Mouse (Mus musculus) intestine, embryonic 16.5 days (tissue): ENCODE measurements at regions not wholly inside any gene's neighbourhood (a gene's known extent, or its start where the extent isn't known, plus 50 kb on each side); places are given as distances from the start of the nearest gene placed in this dataset.

Experiments
- ATAC-seq: fragments of 200-750 bp; cut with Nextera tagmentation; 2 replicates; pipeline ENCODE4 v1.8.0; 2017; ENCODE audit warnings: moderate TSS enrichment, moderate library complexity
- H3K27ac ChIP-seq: fragments of 300-500 bp; sonication (generic); 2 replicates; pipeline ENCODE4 v1.5.1; 2014; ENCODE audit warnings: mild to moderate bottlenecking, low read length
- H3K27me3 ChIP-seq: fragments of 300-500 bp; sonication (generic); replicated peaks from 2 replicates; pipeline ENCODE4 v1.6.1; 2014; ENCODE audit warnings: low read length, control low read depth, mixed read lengths; ENCODE audit not compliant: control insufficient read depth, insufficient read depth
- H3K36me3 ChIP-seq: fragments of 300-500 bp; sonication (generic); 2 replicates; pipeline ENCODE4 v1.6.1; 2014; ENCODE audit warnings: low read length, control low read depth; ENCODE audit not compliant: control insufficient read depth, insufficient read depth
- H3K4me1 ChIP-seq: fragments of 300-500 bp; sonication (generic); 2 replicates; pipeline ENCODE4 v1.6.1; 2014; ENCODE audit warnings: low read length, control low read depth, mixed read lengths; ENCODE audit not compliant: control insufficient read depth, insufficient read depth
- H3K4me2 ChIP-seq: fragments of 300-500 bp; sonication (generic); 2 replicates; pipeline ENCODE4 v1.6.1; 2014; ENCODE audit warnings: low read depth, low read length, control low read depth
- H3K4me3 ChIP-seq: fragments of 300-500 bp; sonication (generic); 2 replicates; pipeline ENCODE4 v1.5.1; 2014; ENCODE audit warnings: mild to moderate bottlenecking, low read length
- H3K9ac ChIP-seq: fragments of 300-500 bp; sonication (generic); 2 replicates; pipeline ENCODE4 v1.6.1; 2014; ENCODE audit warnings: low read depth, low read length
- H3K9me3 ChIP-seq: fragments of 300-500 bp; sonication (generic); 2 replicates; pipeline ENCODE4 v1.6.1; 2016; ENCODE audit warnings: low read length, control low read depth; ENCODE audit not compliant: control insufficient read depth
- WGBS: fragments of 180-500 bp; shearing (Covaris S2); extraction: QIAGEN DNeasy Blood & Tissue Kit; methylation state at CpG from one replicate; pipeline ENCODE4 v1.1.7; 2014; 5-methylcytosine and 5-hydroxymethylcytosine counted together

GRCm38 (mm10) chr13:97530570-97530969 lies 229.9 kb downstream of the Gm10260 start:
- Histone ChIP-seq H3K9me3 (no peaks in the 10 kb centered on the region), H3K36me3 (no peaks in the 10 kb centered on the region), H3K4me3 (no peak overlapping the region), H3K9ac (no peak overlapping the region), H3K4me2 (no peak overlapping the region), H3K27ac (no peak overlapping the region), H3K4me1 (peaks cover 8% of the 10 kb centered on the region), H3K27me3 (no peaks in the 10 kb centered on the region)
- WGBS: 46% methylated on average over 2 of the region's 2 CpGs
- no peak for ATAC-seq

- Histone ChIP-seq H3K36me3 (no peaks in the 10 kb centered on the region), H3K9me3 (no peaks in the 10 kb centered on the region), H3K4me1 (peaks cover 18% of the 10 kb centered on the region), H3K4me2 (no peak overlapping the region), H3K27me3 (no peaks in the 10 kb centered on the region), H3K27ac (no peak overlapping the region), H3K4me3 (no peak overlapping the region), H3K9ac (no peak overlapping the region)
- WGBS: 91% methylated on average over 2 of the region's 2 CpGs
- ATAC-seq: no peak
Measured at GRCm38 (mm10) chr13:97527958-97528357, 232.5 kb downstream of the Gm10260 start.

- Histone ChIP-seq H3K4me2 (no peak overlapping the region), H3K27me3 (no peaks in the 10 kb centered on the region), H3K36me3 (no peaks in the 10 kb centered on the region), H3K4me1 (peaks cover 18% of the 10 kb centered on the region), H3K4me3 (no peak overlapping the region), H3K9ac (no peak overlapping the region), H3K9me3 (no peaks in the 10 kb centered on the region), H3K27ac (no peak overlapping the region)
- ATAC-seq: peak; percentile 87
- WGBS: 35% methylated on average over 7 of the region's 7 CpGs
Measured at GRCm38 (mm10) chr13:97524847-97525434, 235.5 kb downstream of the Gm10260 start.

- H3K4me2 ChIP-seq: no peak overlapping the region
- WGBS: 39% methylated on average over 19 of the region's 19 CpGs
Measured at GRCm38 (mm10) chr13:97523523-97524412, 236.7 kb downstream of the Gm10260 start.

DNA sequence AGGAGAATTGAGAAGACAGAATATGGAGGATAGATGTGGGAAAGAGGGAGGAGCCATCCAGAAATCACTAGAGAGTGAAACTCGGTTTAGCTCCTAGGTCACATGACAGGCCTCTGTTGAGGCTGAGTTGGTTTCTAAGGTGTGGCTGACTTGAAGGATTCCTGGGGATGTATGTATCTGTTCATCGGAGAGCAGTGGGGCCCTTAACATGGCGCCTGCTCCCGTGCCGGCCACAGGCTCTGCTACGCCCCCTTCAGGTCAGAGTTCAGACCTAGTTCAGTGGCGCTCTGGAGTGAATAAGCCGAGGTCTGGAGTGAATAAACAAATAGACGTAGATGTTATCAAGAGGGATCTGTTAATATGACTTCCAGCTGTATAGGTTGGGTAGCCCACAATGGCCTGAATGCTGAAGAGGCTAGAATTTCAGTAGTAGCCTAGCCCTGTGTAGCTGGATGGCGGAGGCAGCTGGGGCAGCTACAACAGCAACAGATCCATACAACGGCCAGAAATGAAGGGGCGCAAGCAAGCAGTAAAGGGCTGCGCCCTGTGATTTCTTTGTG lies 239.4 kb downstream of the Gm10260 start:
- whole genome bisulfite sequencing: 72% methylated on average over 13 of the region's 13 CpGs
- Histone ChIP-seq H3K27ac (no peak overlapping the region), H3K36me3 (no peaks in the 10 kb centered on the region), H3K4me3 (no peak overlapping the region), H3K4me2 (no peak overlapping the region), H3K4me1 (peaks cover 18% of the 10 kb centered on the region), H3K27me3 (no peaks in the 10 kb centered on the region), H3K9ac (no peak overlapping the region), H3K9me3 (no peaks in the 10 kb centered on the region)
- no peak for ATAC-seq

More at GRCm38 (mm10) chr13:97523523-97524412, 236.7 kb downstream of the Gm10260 start:
- Histone ChIP-seq H3K4me3 (no peak overlapping the region), H3K27me3 (no peaks in the 10 kb centered on the region), H3K36me3 (no peaks in the 10 kb centered on the region), H3K9me3 (no peaks in the 10 kb centered on the region), H3K27ac (peak overlapping the region; percentile 28), H3K9ac (no peak overlapping the region), H3K4me1 (peaks cover 18% of the 10 kb centered on the region)
- ATAC-seq: no peak

- H3K9ac ChIP-seq: no peak overlapping the region
- H3K4me3 ChIP-seq: no peak overlapping the region
- H3K27me3 ChIP-seq: no peaks in the 10 kb centered on the region
- ATAC-seq: no peak
- H3K9me3 ChIP-seq: no peaks in the 10 kb centered on the region
- H3K4me1 ChIP-seq: peaks cover 7% of the 10 kb centered on the region
- no peak overlapping the region for H3K4me2 ChIP-seq
- 95% methylated on average over 4 of the region's 4 CpGs for WGBS
- no peak overlapping the region for H3K27ac ChIP-seq
- no peaks in the 10 kb centered on the region for H3K36me3 ChIP-seq
Measured at GRCm38 (mm10) chr13:97516731-97517130, 243.7 kb downstream of the Gm10260 start.

GRCm38 (mm10) chr13:97514421-97515066 lies 245.9 kb downstream of the Gm10260 start:
- no peaks in the 10 kb centered on the region for H3K27me3 ChIP-seq
- H3K9ac ChIP-seq: no peak overlapping the region
- H3K4me1 ChIP-seq: peaks cover 14% of the 10 kb centered on the region
- 38% methylated on average over 21 of the region's 21 CpGs for WGBS
- H3K4me2 ChIP-seq: peak overlapping the region; percentile 21; the same call in 1 of the 2 replicates
- H3K9me3 ChIP-seq: no peaks in the 10 kb centered on the region
- H3K27ac ChIP-seq: no peak overlapping the region
- peak; percentile 33; the same call in 1 of the 2 replicates for ATAC-seq
- H3K4me3 ChIP-seq: no peak overlapping the region
- no peaks in the 10 kb centered on the region for H3K36me3 ChIP-seq

GRCm38 (mm10) chr13:97512521-97512920 lies 247.9 kb downstream of the Gm10260 start:
- Histone ChIP-seq H3K36me3 (no peaks in the 10 kb centered on the region), H3K4me2 (no peak overlapping the region), H3K4me1 (peaks cover 14% of the 10 kb centered on the region), H3K27ac (no peak overlapping the region), H3K9ac (no peak overlapping the region), H3K4me3 (no peak overlapping the region), H3K9me3 (no peaks in the 10 kb centered on the region), H3K27me3 (no peaks in the 10 kb centered on the region)
- ATAC-seq: no peak
- WGBS: 46% methylated on average over 4 of the region's 4 CpGs
